Mouse (Mus musculus): ENCODE results near the gene Rnf167.

Gene Rnf167

DNA sequence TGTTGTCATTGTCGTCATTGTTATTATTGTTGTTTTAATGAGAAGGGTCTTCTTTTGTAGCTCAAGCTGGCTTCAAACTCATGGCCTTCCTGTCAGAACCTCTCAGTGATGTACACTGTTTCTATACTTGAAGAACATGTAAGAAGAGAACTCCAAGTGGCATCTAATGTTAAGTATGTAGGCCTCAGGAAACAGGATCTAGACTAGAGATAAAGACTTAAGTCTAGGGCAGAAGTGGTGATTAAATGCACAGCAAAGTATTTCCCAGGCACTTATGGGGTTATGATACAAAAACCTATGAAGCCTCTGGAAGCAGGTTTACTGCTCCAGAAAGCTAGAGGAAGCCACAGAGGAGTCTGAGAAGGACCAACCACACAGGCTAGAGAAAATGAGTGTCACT, 8.7 kb upstream of the Rnf167 start:
- no peak for DNase-seq

DNA sequence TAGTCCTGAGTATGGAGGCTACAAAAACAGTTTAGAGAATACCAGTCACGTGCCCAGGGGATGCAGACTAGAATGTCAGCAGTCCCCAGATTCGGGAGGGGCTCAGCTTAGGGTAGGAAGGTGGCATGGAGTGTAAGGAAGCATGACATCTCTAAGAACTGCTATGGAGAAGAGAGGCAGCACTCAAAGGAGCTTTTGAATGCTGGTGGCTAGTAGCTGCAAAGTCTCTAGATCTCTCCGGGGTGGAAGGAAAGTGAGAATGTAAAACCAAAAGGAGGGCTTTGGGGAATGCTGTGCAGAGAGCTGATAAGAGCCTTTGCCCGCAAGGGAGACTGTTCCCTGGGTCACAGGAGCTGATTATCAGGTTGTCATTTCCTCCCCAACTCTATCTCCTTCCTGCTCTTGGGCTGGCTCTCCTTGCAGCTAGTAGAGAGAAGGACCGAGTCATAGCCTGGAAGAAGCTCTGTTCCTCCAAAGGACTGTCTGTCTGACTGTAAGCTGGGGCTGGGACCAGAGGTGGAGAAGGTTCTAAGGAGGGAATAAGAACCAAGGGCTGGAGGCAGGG, 8.2 kb upstream of the Rnf167 start, which contains the start of gene Gp1ba:
Gene Gp1ba, plus strand, starts transcription at position 409 of the 565 bp plus-strand sequence.
- no peak for DNase-seq

DNA sequence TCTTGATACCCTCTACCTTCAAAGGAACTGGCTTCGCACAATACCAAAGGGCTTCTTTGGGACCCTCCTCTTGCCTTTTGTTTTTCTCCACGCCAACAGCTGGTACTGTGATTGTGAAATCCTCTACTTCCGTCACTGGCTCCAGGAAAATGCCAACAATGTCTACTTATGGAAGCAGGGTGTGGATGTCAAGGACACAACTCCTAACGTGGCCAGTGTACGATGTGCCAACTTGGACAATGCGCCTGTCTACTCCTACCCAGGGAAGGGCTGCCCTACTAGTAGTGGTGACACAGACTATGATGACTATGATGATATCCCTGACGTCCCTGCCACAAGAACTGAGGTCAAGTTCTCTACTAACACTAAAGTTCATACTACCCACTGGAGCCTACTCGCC, 7.1 kb upstream of the Rnf167 start:
- peak; percentile 92 for DNase-seq

DNA sequence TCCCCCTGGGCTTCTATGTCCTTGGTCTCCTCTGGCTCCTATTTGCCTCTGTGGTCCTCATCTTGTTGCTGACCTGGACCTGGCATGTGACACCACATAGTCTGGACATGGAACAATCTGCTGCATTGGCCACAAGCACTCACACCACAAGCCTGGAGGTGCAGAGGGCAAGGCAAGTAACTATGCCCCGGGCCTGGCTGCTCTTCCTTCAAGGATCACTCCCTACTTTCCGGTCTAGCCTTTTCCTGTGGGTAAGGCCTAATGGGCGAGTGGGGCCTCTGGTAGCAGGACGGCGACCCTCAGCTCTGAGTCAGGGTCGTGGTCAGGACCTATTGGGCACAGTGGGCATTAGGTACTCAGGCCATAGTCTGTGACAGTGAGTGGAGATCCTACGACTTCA, 5.8 kb upstream of the Rnf167 start:
- peak; percentile 87 for DNase-seq

DNA sequence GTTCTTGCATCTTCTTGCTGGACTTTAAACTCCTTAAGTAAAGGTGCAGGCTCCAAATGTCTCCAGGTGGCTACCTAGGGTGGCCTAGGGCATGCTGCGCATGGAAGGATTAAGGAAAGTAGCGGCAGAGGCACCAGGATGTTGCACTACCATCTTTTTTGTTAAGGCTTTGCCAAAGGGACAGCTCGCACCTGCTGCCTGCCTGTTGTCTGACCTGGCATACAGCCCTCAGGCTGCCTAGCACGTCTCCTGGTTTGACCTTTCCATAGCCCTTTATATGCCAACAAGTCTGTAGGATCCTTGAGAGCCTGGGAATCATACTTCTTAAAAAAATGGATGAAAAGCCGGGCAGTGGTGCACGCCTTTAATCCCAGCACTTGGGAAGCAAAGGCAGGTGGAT, 4.0 kb upstream of the Rnf167 start:
- peak; percentile 86 for DNase-seq

DNA sequence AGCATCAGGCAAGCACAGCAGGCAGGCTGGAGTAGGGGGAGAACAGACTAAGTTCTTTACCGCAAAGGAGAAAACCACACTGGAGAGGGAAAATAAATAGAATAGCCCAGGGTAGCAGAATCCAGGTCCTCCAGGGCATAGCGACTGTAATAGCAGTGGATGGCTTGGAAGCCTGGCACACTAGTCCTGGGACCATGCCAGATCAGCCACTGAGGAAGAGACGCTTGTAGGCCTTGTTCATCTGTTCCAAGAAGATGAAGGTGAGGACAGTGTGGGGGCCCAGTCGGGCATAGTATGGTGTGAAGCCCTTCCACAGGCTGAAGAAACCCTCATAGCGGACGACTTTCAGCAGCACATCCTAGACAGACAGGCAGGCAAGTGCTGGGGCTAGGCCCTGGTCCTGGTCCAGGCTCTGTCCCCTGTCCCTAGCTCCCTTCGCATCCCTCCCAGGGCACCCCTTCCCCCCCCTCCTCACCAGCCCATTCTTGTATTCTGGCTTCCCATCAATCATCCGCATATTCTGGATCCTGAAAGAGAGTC, 2.4 kb upstream of the Rnf167 start:
- DNase-seq, result peak; percentile 89

DNA sequence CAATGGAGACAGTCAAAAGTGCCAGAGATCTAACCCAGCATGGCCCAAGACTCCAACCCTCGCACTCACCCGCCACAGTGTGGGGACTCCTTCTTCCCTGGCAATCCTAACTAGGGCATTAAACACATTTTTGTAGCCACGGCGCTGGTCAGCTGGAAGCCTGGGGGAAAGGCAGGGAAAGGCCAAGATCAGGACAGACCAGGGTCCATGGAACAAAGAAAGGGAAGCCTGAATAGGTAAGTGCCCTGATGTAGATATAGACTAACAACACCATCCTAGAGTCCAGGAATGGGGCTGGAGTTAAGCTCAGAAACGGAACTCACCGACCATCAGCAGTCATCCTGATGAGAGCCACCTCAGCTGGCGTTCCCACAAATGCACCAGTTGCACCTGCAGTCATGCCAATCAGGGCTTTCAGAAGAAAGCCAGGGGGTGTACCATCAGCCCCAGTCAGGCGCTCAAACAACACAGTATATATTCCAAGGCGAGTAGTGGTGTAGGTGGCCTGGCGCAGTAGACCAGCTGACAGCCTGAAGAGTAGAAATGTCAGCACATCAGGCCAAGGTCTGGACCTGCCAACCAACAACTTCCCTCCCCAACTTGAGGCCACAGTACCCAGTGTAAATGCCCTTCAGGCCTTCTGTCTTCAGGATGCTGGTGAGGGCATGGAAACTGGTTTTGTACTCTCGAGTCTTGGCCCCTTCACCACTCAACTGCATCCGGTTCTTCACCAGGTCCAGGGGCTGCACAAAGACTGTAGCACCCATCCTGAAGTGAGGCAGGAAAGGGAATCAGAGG, 1.4 kb upstream of the Rnf167 start:
- DNase-seq, result peak; percentile 96

DNA sequence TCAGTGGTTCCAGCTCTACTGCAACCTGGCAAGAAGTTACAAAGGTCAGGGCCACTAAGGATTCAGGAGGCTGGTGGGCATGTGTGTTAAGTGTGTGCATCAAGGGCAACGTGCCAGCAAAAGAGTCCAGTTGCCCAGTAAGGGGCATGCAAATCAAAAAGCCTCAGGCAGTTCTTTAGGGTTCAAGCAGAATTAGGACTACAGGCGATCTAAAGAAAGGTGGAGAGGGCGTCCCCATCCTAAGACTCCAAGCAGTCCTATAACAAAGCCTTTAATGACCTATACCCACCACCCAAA, 828 bp upstream of the Rnf167 start:
- no peak for DNase-seq

DNA sequence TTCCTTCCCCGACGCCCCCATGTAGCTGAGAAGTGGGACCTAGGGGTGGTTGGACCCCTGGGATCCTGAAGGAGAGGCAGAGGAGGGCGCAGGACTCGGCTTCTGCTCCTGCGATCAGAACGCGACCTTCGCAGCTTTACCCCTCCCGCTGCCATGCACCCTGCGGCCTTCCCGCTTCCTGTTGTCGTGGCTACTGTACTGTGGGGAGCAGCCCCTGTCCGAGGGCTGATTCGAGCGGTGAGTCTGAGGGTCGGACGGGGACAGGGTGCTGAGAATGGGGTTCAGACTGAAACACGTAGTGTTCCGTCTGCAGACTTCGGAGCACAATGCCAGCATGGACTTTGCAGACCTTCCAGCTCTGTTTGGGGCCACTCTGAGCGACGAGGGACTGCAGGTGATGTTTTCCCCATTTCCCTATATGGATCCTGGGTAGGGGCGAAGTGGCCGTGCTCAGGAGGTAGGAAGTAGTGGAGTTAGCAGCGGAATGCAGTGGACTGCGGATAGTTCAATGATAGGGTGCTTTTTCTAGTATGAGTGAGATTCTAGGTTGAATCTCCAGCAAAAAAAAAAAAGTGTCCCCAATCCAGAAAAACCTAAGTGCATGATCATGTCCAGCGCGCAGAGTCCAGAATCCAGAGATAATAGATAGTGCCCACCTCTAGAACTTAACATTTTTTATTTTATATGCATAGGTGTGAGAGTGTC, 833 bp downstream of the Rnf167 start:
- DNase-seq, result peak; percentile 96

DNA sequence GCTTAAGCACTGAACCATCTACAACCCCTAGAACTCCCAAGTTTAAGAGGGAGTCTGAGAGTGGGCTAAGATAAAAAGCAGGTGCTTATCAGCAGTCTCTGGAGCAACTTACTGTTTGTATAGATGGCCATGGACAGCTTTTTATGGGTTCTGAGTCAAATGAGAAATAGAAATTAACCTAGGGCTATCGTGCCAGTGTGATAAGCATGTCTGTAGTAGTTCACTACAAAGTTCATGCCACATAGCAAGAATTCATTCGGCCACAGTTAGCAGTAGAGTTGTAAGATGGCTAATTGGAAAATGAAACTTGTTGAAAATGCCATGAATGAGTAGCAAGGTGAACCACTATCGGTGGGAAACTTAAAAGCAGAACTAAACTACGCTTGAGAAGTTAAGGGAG, 1.5 kb downstream of the Rnf167 start:
- no peak for DNase-seq

DNA sequence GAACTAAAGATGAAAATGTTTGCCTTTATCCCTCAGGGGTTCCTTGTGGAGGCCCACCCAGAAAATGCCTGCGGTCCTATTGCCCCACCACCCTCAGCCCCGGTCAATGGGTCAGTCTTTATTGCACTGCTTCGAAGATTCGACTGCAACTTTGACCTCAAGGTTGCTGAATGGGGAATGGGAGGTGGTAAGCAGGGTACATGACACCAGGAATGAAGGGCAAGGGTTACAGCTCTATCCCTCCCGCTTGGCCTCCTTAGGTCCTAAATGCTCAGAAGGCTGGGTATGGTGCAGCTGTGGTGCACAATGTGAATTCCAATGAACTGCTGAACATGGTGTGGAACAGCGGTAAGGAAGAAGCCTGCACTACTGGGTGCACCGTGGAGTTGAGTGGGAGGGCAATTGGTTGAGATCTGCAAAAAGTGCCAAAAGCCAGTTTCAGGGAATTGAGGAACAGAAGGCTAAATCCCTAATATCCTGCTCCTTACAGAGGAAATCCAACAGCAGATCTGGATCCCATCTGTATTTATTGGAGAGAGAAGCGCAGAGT, 2.2 kb downstream of the Rnf167 start:
- peak; percentile 91 for DNase-seq

DNA sequence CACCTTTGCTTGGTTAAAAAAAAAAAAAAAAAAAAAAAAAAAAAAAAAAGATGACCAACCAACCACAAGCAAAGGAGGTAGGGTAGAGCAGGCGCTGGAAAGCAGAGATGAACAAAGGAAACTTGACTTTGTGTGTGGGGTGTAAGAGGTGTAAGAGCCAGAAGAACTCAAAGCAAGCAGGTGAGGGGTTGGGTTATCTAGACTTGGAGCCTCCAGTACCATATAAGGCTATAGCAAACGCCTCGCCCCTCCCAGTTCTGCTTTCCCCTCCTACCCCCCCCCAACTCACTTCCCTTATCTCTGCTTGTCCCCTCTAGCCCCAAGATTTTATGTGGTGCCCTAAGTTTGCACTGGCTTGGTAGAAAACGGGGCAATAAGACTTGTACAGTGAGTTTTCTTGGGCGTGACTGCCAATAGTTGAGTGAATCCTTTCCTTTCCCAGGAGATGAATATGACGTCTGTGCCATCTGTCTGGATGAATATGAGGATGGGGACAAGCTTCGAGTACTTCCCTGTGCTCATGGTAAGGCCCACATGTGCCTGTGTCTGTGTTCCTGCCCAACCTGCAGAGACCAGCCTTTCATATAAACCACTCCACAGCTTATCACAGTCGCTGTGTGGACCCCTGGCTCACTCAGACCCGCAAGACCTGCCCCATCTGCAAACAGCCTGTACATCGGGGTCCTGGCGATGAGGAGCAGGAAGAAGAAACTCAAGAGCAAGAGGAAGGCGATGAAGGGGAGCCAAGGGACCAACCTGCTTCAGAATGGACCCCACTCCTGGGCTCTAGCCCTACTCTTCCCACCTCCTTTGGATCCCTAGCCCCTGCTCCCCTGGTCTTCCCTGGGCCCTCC, 3.5 kb downstream of the Rnf167 start:
- DNase-seq, result peak; percentile 92

DNA sequence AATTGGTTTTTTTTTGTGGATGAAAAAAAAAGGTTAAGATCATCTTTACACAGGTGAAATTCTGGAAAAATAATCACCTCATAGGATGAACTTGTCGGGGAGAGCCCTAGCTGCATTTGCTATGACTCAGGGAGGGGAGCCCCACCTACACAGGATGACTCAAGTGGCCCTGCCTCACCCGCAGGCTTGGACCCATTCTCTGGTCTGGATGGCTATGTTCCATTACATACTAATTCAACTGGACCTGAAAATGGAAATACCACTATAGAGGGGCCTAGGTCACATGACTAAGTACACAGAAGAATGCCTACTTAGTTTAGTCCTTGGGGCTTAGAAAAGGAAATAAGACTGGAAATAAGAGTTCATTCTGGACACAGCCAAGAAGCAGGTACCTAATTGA, 4.4 kb downstream of the Rnf167 start:
- peak; percentile 92 for DNase-seq

DNA sequence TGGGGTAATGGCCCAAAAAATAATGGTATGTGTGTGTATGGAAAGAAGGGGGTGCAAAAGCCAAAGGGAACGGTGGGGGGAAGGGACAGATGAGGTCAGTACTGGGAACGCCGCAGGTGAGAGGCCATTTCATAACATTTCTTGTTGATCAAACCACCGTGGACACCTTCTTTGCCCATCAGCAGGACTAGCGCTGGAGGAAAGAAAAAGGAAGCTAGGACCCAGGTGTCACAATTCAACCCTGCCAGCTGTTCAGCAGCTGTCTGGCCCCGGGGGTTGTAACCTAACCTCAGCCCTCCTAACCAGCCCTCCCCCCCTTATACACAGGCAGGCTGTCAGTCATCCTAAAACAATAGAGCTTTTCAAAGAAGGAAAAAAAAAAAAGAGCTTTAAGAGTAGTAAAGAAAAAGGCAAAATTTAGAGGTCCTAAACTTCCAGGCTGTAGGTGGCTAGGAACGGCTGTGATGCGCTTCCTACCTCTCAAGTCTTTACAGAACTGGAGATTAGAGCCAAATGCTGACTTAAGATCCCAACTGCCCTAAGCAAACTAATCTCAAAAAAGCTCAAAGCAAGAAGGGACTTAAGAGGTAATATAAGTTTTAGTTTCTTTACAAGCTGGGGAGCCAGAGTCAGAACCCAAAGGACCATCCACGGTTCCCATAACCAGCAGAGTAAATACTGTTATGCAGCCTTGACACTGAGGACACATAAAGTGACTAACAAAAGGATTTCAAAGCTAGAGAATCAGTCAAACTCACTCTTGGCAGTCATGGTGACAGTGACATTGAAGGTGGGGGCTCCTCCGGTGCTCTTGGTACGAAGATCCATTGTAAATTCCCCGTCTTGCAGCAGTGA, 5.2 kb downstream of the Rnf167 start:
- DNase-seq, result peak; percentile 94

DNA sequence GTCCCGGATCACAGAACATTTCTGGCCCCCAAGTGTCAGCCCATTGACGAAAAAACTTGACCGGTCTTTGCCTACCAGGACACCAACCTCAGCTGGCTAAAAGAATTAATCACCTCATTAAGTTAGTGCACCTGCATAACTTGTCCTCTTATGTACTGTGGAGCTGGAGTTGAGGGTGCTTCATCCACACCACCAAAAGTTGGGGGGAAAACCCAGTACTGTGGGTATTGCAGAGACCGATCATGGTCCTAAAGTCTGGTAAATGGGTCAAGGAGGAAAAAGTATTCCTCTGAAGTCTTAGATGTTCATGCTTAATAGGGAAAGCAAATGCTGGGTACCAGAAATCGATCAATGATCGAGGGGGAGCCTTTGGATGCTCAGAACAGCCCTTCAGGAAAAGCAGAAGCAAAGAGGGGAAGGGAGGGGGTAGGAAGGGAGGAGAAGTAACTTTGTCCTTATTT, 5.9 kb downstream of the Rnf167 start:
- no peak for DNase-seq

DNA sequence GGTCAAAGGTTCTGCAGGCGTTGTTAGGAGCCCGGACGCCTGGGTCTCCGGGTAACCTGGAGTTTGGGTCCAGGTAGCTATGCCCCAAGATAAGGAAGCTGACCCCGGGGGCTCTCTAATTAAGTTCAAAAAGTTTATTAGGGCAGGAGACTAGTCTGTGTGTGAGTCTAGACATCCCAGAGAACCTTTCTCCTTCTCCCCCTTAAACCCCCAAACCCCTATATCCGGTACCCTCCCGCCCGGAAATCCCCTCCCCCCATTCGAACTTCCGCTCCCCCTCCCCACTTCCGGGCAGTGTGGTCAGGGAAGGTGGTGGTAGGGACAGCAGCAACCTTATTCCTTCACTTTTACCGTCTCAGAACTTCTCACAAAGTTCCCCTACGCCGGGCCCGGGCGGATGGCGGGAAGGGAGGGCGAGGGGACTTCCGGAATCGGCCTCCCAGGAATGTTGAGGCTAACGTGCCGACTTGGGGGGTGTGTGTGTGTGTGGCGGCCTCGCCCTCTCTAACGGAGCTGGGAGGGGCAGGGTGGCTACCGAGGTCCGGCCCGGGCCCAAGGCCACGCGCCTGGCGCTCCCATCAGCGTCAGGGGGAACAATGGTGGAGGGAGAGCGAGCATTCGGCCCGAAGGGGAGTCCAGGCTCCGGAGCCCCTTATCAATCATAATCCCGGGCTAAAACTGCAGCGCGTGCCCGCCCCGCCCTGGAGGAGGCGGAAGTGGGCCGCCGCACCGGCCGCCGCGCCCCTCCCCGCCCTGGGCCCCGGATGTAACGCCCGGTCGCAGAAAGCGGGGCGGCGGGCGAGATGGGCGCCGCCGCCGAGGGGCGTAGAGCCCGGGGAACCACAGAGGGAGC, 6.5 kb downstream of the Rnf167 start:
- peak; percentile 98 for DNase-seq

DNA sequence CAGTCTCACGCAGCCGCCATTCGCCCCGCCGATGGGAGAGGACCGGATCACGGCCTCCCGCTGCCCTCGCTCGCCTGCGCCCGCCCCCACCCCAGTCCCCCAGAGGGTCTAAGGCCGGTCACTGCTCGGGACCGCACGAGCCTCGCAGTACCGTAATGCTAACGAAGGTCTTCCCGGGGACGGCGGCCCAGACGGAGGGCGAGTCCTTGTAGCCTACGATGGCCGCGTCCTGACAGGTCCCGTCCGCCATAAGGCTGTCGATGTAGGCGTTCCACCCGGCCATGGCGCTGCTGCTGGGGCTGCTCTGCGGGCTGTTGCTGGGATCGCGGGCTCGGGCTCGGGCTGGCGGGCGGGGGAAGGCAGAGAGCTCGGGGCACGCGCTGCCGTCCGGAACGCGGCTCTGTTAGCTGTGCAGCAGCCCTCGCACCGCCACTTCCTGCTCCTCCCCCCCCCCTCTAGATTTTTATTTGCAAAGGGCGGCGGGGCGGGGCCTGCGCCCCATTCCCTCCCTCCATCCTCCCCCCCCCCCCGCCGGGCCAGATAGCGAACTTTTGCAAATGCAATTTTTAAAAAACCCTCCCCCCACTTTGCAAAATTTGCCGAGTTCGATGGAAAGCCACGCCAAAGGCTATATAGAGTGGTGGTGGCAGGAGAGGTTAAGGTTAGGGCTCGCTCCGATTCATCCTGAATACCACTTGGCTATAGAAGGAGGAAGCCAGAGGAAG, 7.3 kb downstream of the Rnf167 start, which contains the start of gene Pfn1:
Gene Pfn1, minus strand, starts transcription at position 447 of the 725 bp plus-strand sequence.
- no peak for DNase-seq

DNA sequence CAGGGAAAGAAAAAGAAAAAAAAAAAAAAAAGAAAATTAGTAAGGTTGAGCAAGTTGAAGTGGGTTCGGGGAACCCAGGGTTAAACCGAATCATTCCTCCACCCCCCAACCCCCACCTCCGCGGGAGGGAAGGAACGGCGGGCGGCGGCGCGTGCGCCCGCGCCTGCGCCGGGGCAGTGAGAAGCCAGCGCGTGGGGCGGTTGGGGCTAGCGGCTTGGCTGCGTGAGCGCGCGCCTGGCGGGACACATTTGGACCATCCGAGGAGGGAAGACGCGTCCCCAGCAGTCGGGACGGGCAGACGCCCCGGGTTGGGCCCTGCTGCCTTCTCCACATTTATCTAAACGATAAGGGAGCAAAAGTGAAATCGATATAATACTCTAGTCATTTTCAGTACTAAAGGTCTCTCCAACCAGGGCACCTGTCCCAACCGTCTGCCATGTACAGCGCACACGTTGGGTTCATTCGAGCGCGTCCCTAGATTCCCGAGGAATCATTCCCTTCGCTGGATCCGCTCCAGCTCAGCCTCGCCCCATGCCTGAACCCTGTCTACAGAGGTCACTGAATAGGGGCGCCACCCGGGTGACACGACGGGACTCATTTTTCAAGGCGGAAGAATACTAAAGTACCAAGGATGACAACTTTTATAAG, 8.0 kb downstream of the Rnf167 start:
- DNase-seq, result peak; percentile 99
